Mouse (Mus musculus) G1E (cell line): ENCODE data around the gene P2rx5. TPM values are rescaled to one million over a fixed set of nuclear protein-coding genes. Genes with fewer than 3 reads are reported as not detected.

Experiments
- ATAC-seq: 2 replicates; pipeline ENCODE4 v1.8.0; 2016; ENCODE audit warnings: mild to moderate bottlenecking; ENCODE audit not compliant: insufficient number of reproducible peaks, poor library complexity, low FRiP score, severe bottlenecking; ENCODE audit errors: extremely low read depth
- DNase-seq: peaks from one replicate; pipeline ENCODE4 v3.0.0; 2012; ENCODE audit warnings: low spot score
- H3K27me3 ChIP-seq: 2 replicates; pipeline ENCODE4 v1.6.1; 2012; ENCODE audit warnings: mild to moderate bottlenecking, low read length, inconsistent platforms; ENCODE audit not compliant: insufficient read depth
- H3K36me3 ChIP-seq: replicated peaks from 2 replicates; pipeline ENCODE3; 2012; ENCODE audit warnings: mild to moderate bottlenecking, inconsistent platforms
- H3K4me1 ChIP-seq: 2 replicates; pipeline ENCODE4 v1.6.1; 2012; ENCODE audit warnings: low read depth, low read length, inconsistent platforms, mixed read lengths; ENCODE audit not compliant: insufficient read depth
- H3K4me3 ChIP-seq: 2 replicates; pipeline ENCODE4 v1.5.1; 2012; ENCODE audit warnings: low read depth, mild to moderate bottlenecking, inconsistent platforms, low read length, moderate library complexity, mixed read lengths
- H3K9me3 ChIP-seq: replicated peaks from 2 replicates; pipeline ENCODE4 v1.6.1; 2012; ENCODE audit warnings: inconsistent platforms
- CTCF ChIP-seq: IDR thresholded peaks from 2 replicates; pipeline ENCODE4 v1.5.1; 2012; ENCODE audit warnings: low read depth, low read length, inconsistent platforms, mixed read lengths
- GATA1 ChIP-seq: IDR thresholded peaks from 2 replicates; pipeline ENCODE4 v1.6.1; 2012; ENCODE audit warnings: borderline replicate concordance, low read length, inconsistent platforms, mixed read lengths
- GATA2 ChIP-seq: IDR thresholded peaks from 2 replicates; pipeline ENCODE4 v1.6.1; 2012; ENCODE audit warnings: low read depth, low read length, inconsistent platforms, borderline replicate concordance
- POLR2AphosphoS5 ChIP-seq: IDR thresholded peaks from 2 replicates; pipeline ENCODE4 v1.6.1; 2012; ENCODE audit warnings: low read depth, low read length, inconsistent platforms; ENCODE audit not compliant: insufficient replicate concordance
- TAL1 ChIP-seq: conservative IDR thresholded peaks from 2 replicates; pipeline ENCODE4 v1.6.1; 2012; ENCODE audit warnings: low read depth, low read length, inconsistent platforms, mixed read lengths
- polyA plus RNA-seq: library from polyadenylated mRNA; stranded (reverse); fragments of >175 nt; gene quantifications from 2 replicates; pipeline ENCODE4 v1.2.3, GENCODE M21; 2012
- total RNA-seq, 2 experiments: library from RNA; stranded (forward) in 1 of 2; stranded (reverse) in 1 of 2; fragments of 200-1000 nt in 1 of 2; fragments of >200 nt in 1 of 2; fragmentation: Nextera tagmentation in 1 of 2; gene quantifications; 2 replicates each; pipeline ENCODE4 v1.2.3; 2014 to 2017

P2rx5 gene
- total and polyA plus RNA-seq, 3 experiments, result 0.05 TPM; not detected in 2

- no peaks in the 10 kb centered on the region for H3K9me3 ChIP-seq
- ATAC-seq (no peak), DNase-seq (no peak)
- TF ChIP-seq TAL1 (no peak), POLR2AphosphoS5 (no peak), CTCF (no peak), GATA1 (no peak), GATA2 (no peak)
- peak overlapping the region; percentile 98 for H3K4me3 ChIP-seq
- H3K36me3 ChIP-seq, result peaks cover 38% of the 10 kb centered on the region
- 0 out of 2 replicates have a peak, but pooled peaks cover 2% of the 10 kb centered on the region for H3K27me3 ChIP-seq
- H3K4me1 ChIP-seq, result peaks cover 38% of the 10 kb centered on the region
Measured at GRCm38 (mm10) chr11:73177895-73178294, 17.7 kb downstream of the P2rx5 start.

DNA sequence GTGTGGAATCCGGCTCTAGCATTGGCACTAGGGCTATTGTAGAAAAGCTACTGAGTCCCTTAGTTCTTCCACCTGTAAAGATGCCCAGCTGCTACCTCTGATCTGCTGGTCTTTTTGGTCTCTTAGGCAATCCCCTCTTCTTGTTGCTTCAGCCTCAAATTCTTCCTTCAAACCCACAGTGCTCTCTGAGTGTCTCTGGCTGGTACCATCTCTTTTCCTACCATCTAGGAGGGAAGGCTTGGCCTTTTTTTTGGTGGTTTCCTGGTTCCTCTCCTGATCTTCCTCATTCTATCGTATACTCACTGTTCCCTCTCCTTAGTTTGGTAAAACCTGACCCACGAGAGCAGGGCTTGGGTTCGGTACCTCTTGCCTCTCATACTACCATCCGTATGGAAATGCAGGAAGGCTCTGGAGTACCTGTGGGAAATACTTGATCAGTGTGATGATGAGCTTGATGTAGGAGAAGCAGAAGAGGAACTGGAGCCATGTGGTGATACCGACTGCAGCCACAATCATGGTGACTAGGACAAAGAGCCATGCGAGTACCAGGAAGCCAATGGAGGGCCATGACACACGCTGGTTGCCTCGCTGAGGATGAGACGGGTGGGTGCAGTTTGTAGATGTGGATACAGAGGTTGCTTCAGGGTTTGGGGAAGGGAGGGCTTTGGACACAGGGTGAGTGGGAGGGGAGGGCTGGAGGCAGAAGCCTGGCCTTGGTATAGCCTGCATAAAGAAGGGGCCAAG, 25.8 kb downstream of the P2rx5 start:
- H3K9me3 ChIP-seq, result no peaks in the 10 kb centered on the region
- H3K27me3 ChIP-seq, result no peaks in the 10 kb centered on the region
- DNase-seq, result no peak
- H3K4me3 ChIP-seq, result no peak overlapping the region
- TF ChIP-seq GATA2 (no peak), CTCF (no peak), TAL1 (no peak), GATA1 (no peak), POLR2AphosphoS5 (no peak)
- H3K36me3 ChIP-seq, result peaks cover 77% of the 10 kb centered on the region
- no peak for ATAC-seq
- H3K4me1 ChIP-seq, result no peaks in the 10 kb centered on the region

DNA sequence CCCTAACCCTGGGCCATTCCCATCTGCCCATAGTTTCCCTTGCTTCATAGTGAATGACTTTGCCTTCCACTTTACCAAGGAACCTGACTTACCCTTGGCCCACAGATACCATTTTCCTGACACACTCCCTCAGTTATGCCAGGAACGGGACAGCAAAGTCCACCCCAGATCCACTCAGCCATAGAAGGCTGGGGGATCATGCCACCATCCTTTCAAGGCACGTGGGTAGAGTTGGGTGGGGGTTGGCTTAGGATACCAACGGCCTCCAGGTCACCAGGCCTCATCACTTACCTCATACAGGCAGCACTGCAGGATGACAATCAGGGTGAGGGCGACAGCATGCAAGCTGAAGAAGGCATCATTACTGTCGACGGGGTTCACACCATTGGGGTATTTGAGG, 27.0 kb downstream of the P2rx5 start:
- Histone ChIP-seq H3K9me3 (no peaks in the 10 kb centered on the region), H3K27me3 (no peaks in the 10 kb centered on the region), H3K4me3 (no peak overlapping the region), H3K4me1 (no peaks in the 10 kb centered on the region), H3K36me3 (peaks cover 85% of the 10 kb centered on the region)
- no peak for DNase-seq
- TF ChIP-seq TAL1, result no peak
- no peak for TF ChIP-seq CTCF
- TF ChIP-seq GATA2, result no peak
- no peak for TF ChIP-seq POLR2AphosphoS5
- no peak for TF ChIP-seq GATA1
- no peak for ATAC-seq

DNA sequence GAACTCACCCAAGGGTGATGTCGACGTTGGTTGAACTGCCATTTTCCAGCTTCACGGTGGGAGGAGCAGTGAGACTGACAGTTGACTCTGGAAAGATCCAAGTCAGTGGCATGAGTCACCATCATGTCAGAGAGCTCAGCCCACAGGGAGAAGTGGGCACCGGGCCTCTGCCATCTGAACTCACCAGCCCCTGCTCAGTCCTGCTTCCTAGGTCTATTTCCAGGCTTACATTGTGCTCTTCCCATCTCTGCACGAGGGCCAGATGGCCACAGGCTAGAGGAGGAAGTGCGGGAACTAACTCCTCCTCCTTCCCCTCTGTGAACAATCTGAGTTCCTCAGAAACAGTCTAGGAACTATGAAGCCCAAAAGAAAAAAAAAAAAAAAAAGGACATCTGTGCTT, 32.8 kb downstream of the P2rx5 start:
- H3K36me3 ChIP-seq, result peaks cover 78% of the 10 kb centered on the region
- TF ChIP-seq POLR2AphosphoS5, result no peak
- TF ChIP-seq GATA2, result no peak
- TF ChIP-seq GATA1, result no peak
- TF ChIP-seq CTCF, result no peak
- no peak for TF ChIP-seq TAL1
- H3K4me3 ChIP-seq, result no peak overlapping the region
- no peaks in the 10 kb centered on the region for H3K27me3 ChIP-seq
- peaks cover 10% of the 10 kb centered on the region for H3K4me1 ChIP-seq
- DNase-seq, result no peak
- ATAC-seq, result no peak
- H3K9me3 ChIP-seq, result no peaks in the 10 kb centered on the region

- H3K36me3 ChIP-seq, result peaks cover 65% of the 10 kb centered on the region
- H3K9me3 ChIP-seq, result no peaks in the 10 kb centered on the region
- TF ChIP-seq GATA2, result no peak
- TF ChIP-seq POLR2AphosphoS5, result no peak
- no peak for TF ChIP-seq TAL1
- no peak for TF ChIP-seq GATA1
- TF ChIP-seq CTCF, result no peak
- no peaks in the 10 kb centered on the region for H3K27me3 ChIP-seq
- DNase-seq (no peak), ATAC-seq (no peak)
- peaks cover 22% of the 10 kb centered on the region for H3K4me1 ChIP-seq
- H3K4me3 ChIP-seq, result no peak overlapping the region
Measured at GRCm38 (mm10) chr11:73194444-73194843, 34.2 kb downstream of the P2rx5 start.

GRCm38 (mm10) chr11:73198190-73198589, 38.0 kb downstream of the P2rx5 start:
- no peaks in the 10 kb centered on the region for H3K9me3 ChIP-seq
- 0 out of 2 replicates have a peak, but pooled peaks cover 3% of the 10 kb centered on the region for H3K27me3 ChIP-seq
- peaks cover 33% of the 10 kb centered on the region for H3K36me3 ChIP-seq
- H3K4me1 ChIP-seq, result peaks cover 31% of the 10 kb centered on the region
- no peak for DNase-seq
- H3K4me3 ChIP-seq, result peak overlapping the region; percentile 90
- TF ChIP-seq GATA2 (no peak), POLR2AphosphoS5 (no peak), CTCF (no peak), TAL1 (no peak), GATA1 (no peak)
- no peak for ATAC-seq
